26 mouse cellular contexts compared by ENCODE assay signal in genomic region chr9:63682943-63683342, GRCm38 (mm10).
"Had no signal": no experiment of that assay in that cellular context is flagged by ENCODE, and none has a peak within 500 bp of the region (broad histone marks: within the 10 kb centered on the region; RNA-seq: fewer than 3 reads in every experiment).

No protein-coding gene starts in this region.

- H3K4me1 ChIP-seq: forebrain, embryonic 12.5 days; forebrain, embryonic 13.5 days; forebrain, embryonic 15.5 days had no signal

- H3K4me3 ChIP-seq: embryonic facial prominence, embryonic 10.5 days; embryonic facial prominence, embryonic 12.5 days; embryonic facial prominence, embryonic 13.5 days; embryonic facial prominence, embryonic 15.5 days; erythroblast, embryonic 14.5 days; forebrain, embryonic 10.5 days; forebrain, embryonic 12.5 days; forebrain, embryonic 13.5 days; forebrain, embryonic 15.5 days; gastrocnemius, adult 2 months; heart, adult 2 months had no signal

- H3K4me2 ChIP-seq: embryonic facial prominence, embryonic 12.5 days; embryonic facial prominence, embryonic 13.5 days; embryonic facial prominence, embryonic 15.5 days; forebrain, embryonic 12.5 days; forebrain, embryonic 13.5 days; forebrain, embryonic 15.5 days had no signal

- H3K27ac ChIP-seq: embryonic facial prominence, embryonic 10.5 days; embryonic facial prominence, embryonic 12.5 days; embryonic facial prominence, embryonic 13.5 days; embryonic facial prominence, embryonic 15.5 days; forebrain, embryonic 10.5 days; forebrain, embryonic 12.5 days; forebrain, embryonic 13.5 days; forebrain, embryonic 15.5 days; gastrocnemius, adult 2 months; heart, adult 2 months had no signal

- H3K9me3 ChIP-seq: embryonic facial prominence, embryonic 10.5 days; embryonic facial prominence, embryonic 12.5 days; embryonic facial prominence, embryonic 13.5 days; embryonic facial prominence, embryonic 15.5 days; forebrain, embryonic 12.5 days; forebrain, embryonic 15.5 days had no signal

- DNase-seq: cerebellum, adult 9-10 months; cerebellum, adult 9-11 months; cerebellum, postnatal 10 days; cerebellum, postnatal 14 days; cerebellum, postnatal 25 days; cerebellum, postnatal 36 days; embryo, embryonic 11 days; forebrain, postnatal 0 days; gastrocnemius, adult 2 months; gastrocnemius, postnatal 14 days; gastrocnemius, postnatal 25 days; gastrocnemius, postnatal 36 days; heart, adult 11 months; heart, adult 18-20 months; heart, adult 2 months had no signal

- H3K36me3 ChIP-seq: embryonic facial prominence, embryonic 12.5 days; embryonic facial prominence, embryonic 15.5 days; forebrain, embryonic 12.5 days; forebrain, embryonic 15.5 days had no signal

- H3K27me3 ChIP-seq: embryonic facial prominence, embryonic 12.5 days; embryonic facial prominence, embryonic 13.5 days; embryonic facial prominence, embryonic 15.5 days; forebrain, embryonic 12.5 days; forebrain, embryonic 13.5 days; forebrain, embryonic 15.5 days had no signal

- H3K9ac ChIP-seq: embryonic facial prominence, embryonic 12.5 days; embryonic facial prominence, embryonic 13.5 days; embryonic facial prominence, embryonic 15.5 days; forebrain, embryonic 12.5 days; forebrain, embryonic 13.5 days; forebrain, embryonic 15.5 days; forebrain, postnatal 0 days had no signal

- ATAC-seq: forebrain, embryonic 13.5 days; forebrain, embryonic 14.5 days; forebrain, embryonic 15.5 days; forebrain, embryonic 16.5 days had no signal
